Mouse (Mus musculus) ES-Bruce4 (cell line): ENCODE data around the gene Zbtb16. TPM values are rescaled to one million over a fixed set of nuclear protein-coding genes. Genes with fewer than 3 reads are reported as not detected.

Experiments used
- H3K27ac ChIP-seq: 2 replicates; pipeline ENCODE4 v1.5.1; 2012; ENCODE audit warnings: low read length, inconsistent platforms; ENCODE audit not compliant: insufficient read depth
- H3K27me3 ChIP-seq: 2 replicates; pipeline ENCODE4 v1.6.1; 2012; ENCODE audit warnings: mild to moderate bottlenecking, low read length, inconsistent platforms; ENCODE audit not compliant: control insufficient read depth, poor library complexity, insufficient read depth, severe bottlenecking
- H3K36me3 ChIP-seq: 2 replicates; pipeline ENCODE4 v1.6.1; 2012; ENCODE audit warnings: inconsistent platforms, mild to moderate bottlenecking, low read length, moderate library complexity; ENCODE audit not compliant: control insufficient read depth, poor library complexity, insufficient read depth, severe bottlenecking
- H3K4me1 ChIP-seq: one replicate; pipeline ENCODE4 v1.8.1; 2011; ENCODE audit warnings: low read length; ENCODE audit not compliant: control insufficient read depth, insufficient read depth
- H3K4me3 ChIP-seq: 2 replicates; pipeline ENCODE4 v1.5.1; 2011; ENCODE audit warnings: low read depth, mild to moderate bottlenecking, low read length
- H3K9ac ChIP-seq: 2 replicates; pipeline ENCODE4 v1.6.1; 2012; ENCODE audit warnings: low read depth, mild to moderate bottlenecking, inconsistent platforms; ENCODE audit not compliant: poor library complexity, severe bottlenecking
- H3K9me3 ChIP-seq: replicated peaks from 2 replicates; pipeline ENCODE4 v1.6.1; 2012; ENCODE audit warnings: mild to moderate bottlenecking, low read length, inconsistent platforms; ENCODE audit not compliant: control insufficient read depth, poor library complexity, insufficient read depth, severe bottlenecking
- CTCF ChIP-seq: IDR thresholded peaks from one replicate; pipeline ENCODE4 v1.8.1; 2011; ENCODE audit warnings: low read depth, low read length
- EP300 ChIP-seq: IDR thresholded peaks from 2 replicates; pipeline ENCODE4 v1.6.1; 2011; ENCODE audit warnings: low read depth, low read length; ENCODE audit not compliant: insufficient read depth
- POLR2A ChIP-seq: IDR thresholded peaks from one replicate; pipeline ENCODE4 v1.8.1; 2011; ENCODE audit warnings: low read length; ENCODE audit not compliant: insufficient read depth
- polyA plus RNA-seq: library from polyadenylated mRNA; stranded (reverse); fragments of >200 nt; gene quantifications from 2 replicates; pipeline ENCODE4 v1.2.4, GENCODE M21; 2011; ENCODE audit warnings: low read depth; ENCODE audit not compliant: missing spikeins, insufficient read depth, insufficient read length

Gene Zbtb16
- polyA plus RNA-seq, 1 experiment, result 0.49 TPM

DNA sequence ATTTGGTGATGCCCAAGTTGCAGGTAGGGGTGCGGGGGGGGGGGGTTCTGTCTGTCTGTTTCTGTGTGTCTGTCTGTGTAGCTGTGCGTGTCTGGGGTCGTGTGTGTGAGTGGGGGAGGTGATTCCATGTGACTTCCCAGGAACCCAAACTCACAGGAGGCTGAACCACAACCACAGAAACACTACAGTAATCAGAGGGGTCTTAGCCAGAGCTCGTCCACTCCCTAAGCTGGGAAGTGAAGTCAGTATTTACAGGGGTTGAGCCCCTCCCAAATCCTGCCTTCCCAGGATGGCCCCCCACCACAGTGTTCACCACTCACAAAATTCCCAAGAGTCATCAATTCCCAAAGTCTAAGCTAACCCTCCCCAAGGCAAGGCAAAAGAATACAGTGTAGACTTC is 18.1 kb downstream of the Zbtb16 start:
- Histone ChIP-seq H3K9ac (no peak overlapping the region), H3K27me3 (no peaks in the 10 kb centered on the region), H3K36me3 (no peaks in the 10 kb centered on the region), H3K4me1 (no peaks in the 10 kb centered on the region), H3K27ac (no peak overlapping the region), H3K9me3 (no peaks in the 10 kb centered on the region), H3K4me3 (no peak overlapping the region)
- no peak for TF ChIP-seq CTCF
- TF ChIP-seq EP300, result no peak
- TF ChIP-seq POLR2A, result no peak

DNA sequence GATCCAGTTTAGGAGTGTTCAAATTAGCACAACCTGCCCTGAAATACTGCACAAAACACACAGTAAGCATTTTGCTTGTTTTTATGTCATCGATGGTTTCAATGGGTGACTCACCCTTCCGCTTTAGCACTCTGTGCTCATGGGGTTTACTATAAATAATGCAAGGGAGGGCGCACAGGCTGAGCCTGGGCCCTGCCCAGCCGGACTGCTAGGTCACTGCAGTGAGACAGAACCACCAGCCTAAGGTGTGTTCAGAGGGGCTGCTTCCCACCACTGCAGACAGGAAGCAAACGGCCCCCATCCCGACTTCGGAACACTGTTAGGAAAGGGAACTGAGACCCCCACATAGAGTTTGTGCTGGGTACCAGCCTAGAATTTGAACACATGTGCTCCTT is 18.6 kb downstream of the Zbtb16 start:
- no peaks in the 10 kb centered on the region for H3K9me3 ChIP-seq
- H3K27me3 ChIP-seq, result no peaks in the 10 kb centered on the region
- no peak overlapping the region for H3K4me3 ChIP-seq
- no peaks in the 10 kb centered on the region for H3K36me3 ChIP-seq
- H3K9ac ChIP-seq, result no peak overlapping the region
- H3K4me1 ChIP-seq, result no peaks in the 10 kb centered on the region
- TF ChIP-seq EP300, result no peak
- TF ChIP-seq POLR2A, result no peak
- TF ChIP-seq CTCF, result no peak
- H3K27ac ChIP-seq, result no peak overlapping the region

- no peak overlapping the region for H3K27ac ChIP-seq
- H3K36me3 ChIP-seq, result no peaks in the 10 kb centered on the region
- no peak overlapping the region for H3K4me3 ChIP-seq
- no peaks in the 10 kb centered on the region for H3K9me3 ChIP-seq
- H3K4me1 ChIP-seq, result no peaks in the 10 kb centered on the region
- no peak for TF ChIP-seq EP300
- TF ChIP-seq POLR2A, result no peak
- no peaks in the 10 kb centered on the region for H3K27me3 ChIP-seq
- H3K9ac ChIP-seq, result no peak overlapping the region
Measured at GRCm38 (mm10) chr9:48816678-48817398, 19.2 kb downstream of the Zbtb16 start.

GRCm38 (mm10) chr9:48816157-48816556 is 19.9 kb downstream of the Zbtb16 start:
- H3K9ac ChIP-seq, result no peak overlapping the region
- no peak overlapping the region for H3K4me3 ChIP-seq
- H3K27me3 ChIP-seq, result no peaks in the 10 kb centered on the region
- no peak for TF ChIP-seq CTCF
- TF ChIP-seq EP300, result no peak
- no peak for TF ChIP-seq POLR2A
- no peaks in the 10 kb centered on the region for H3K9me3 ChIP-seq
- H3K4me1 ChIP-seq, result no peaks in the 10 kb centered on the region
- H3K27ac ChIP-seq, result no peak overlapping the region
- no peaks in the 10 kb centered on the region for H3K36me3 ChIP-seq

- no peaks in the 10 kb centered on the region for H3K9me3 ChIP-seq
- TF ChIP-seq POLR2A (no peak), EP300 (no peak), CTCF (no peak)
Measured at GRCm38 (mm10) chr9:48814881-48815495, 21.0 kb downstream of the Zbtb16 start.

More at GRCm38 (mm10) chr9:48814881-48815495, 21.0 kb downstream of the Zbtb16 start:
- H3K36me3 ChIP-seq, result no peaks in the 10 kb centered on the region
- no peak overlapping the region for H3K4me3 ChIP-seq
- no peak overlapping the region for H3K27ac ChIP-seq
- no peaks in the 10 kb centered on the region for H3K4me1 ChIP-seq
- no peaks in the 10 kb centered on the region for H3K27me3 ChIP-seq
- no peak overlapping the region for H3K9ac ChIP-seq
